Mouse (Mus musculus): Measurements from ENCODE around the gene Gm45618. TPM values are rescaled to one million over a fixed set of nuclear protein-coding genes. Genes with fewer than 3 reads are reported as not detected.
A peak's percentile ranks its signal among the peaks of the same experiment; 100 is the strongest.

Gene Gm45618
- polyA plus RNA-seq, 1 experiment: not detected

DNA sequence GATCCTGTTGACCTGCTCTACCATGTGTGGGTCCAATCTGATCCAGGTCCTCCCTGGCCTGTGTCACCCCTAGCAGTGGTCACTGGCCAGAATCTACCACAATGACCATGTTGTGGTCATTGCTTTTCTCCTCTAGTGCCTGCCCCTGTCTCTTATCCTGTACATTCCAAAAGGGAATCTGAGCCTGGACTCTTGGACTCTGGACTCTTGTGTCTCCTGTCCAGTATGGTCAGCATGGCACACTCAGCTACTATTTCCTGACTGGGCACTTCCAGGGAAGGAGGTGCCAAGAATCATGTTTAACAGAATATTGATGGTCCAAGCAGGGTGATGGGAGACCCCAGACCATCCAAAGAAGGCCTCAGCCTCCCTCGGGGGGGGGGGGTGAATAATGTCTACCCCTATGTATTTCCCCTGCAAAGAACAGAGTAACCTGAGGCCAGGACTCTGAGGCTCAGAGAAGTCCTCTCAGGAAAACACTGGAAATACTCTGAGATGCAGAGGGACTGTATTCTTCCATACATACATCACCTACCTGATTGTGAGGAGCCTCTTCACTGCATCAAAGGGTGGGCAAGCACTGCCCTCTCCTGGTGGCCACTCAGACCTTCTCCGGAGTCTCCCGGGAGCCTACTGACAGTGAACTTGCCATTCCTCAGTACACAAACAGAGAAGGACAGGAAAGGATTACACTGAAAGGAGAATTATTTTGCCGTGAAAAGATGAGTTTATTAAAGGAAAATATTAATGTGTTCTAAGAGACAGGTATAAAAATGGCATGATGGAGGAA lies 13.9 kb upstream of the Gm45618 start:
- WGBS: 64% methylated on average over 4 of the region's 4 CpGs
- Histone ChIP-seq H3K4me1 (replicated peaks; ENCODE audit: control insufficient read depth, insufficient read depth, low read length) (no peaks in the 10 kb centered on the region), H3K27me3 (ENCODE audit: control insufficient read depth, insufficient read depth, low read length) (no peaks in the 10 kb centered on the region), H3K4me3 (ENCODE audit: control insufficient read depth, insufficient read depth, low read length) (no peak overlapping the region), H3K27ac (ENCODE audit: control insufficient read depth, insufficient read depth, low read length) (no peak overlapping the region), H3K36me3 (ENCODE audit: control insufficient read depth, insufficient read depth, low read length) (no peaks in the 10 kb centered on the region)
- no peak for DNase-seq
- TF ChIP-seq POLR2A (IDR thresholded peaks at IDR 0.05; ENCODE audit: control insufficient read depth, extremely low read depth, insufficient read depth, low read length, poor library complexity): no peak
- no peak for TF ChIP-seq CTCF (IDR thresholded peaks at IDR 0.05; ENCODE audit: borderline replicate concordance, control insufficient read depth, extremely low read depth, insufficient read depth, low read length, poor library complexity)

DNA sequence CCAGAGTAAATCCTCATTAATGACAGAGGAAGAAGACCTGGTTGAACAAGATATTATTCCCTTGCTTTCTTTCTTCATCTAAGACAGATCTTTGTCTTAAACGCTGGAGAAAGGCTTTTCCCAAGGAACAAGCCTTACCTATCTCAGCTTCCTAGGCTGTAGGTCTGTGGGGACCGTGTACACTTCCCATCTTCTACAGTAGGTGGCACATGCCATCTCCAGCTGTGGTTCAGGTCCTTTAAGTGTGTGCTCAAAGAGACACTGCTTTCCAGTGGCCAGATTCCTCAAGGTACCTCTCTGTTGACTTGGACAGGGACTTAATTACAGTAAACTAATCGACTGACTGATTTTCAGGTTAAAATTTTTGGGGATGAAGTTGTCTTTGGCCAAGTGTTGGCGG lies 8.3 kb upstream of the Gm45618 start:
- Histone ChIP-seq H3K4me3 (ENCODE audit: control insufficient read depth, insufficient read depth, low read length) (no peak overlapping the region), H3K36me3 (ENCODE audit: control insufficient read depth, insufficient read depth, low read length) (no peaks in the 10 kb centered on the region), H3K4me1 (replicated peaks; ENCODE audit: control insufficient read depth, insufficient read depth, low read length) (no peaks in the 10 kb centered on the region), H3K27me3 (ENCODE audit: control insufficient read depth, insufficient read depth, low read length) (no peaks in the 10 kb centered on the region), H3K27ac (ENCODE audit: control insufficient read depth, insufficient read depth, low read length) (no peak overlapping the region)
- no peak for DNase-seq
- no peak for TF ChIP-seq POLR2A (IDR thresholded peaks at IDR 0.05; ENCODE audit: control insufficient read depth, extremely low read depth, insufficient read depth, low read length, poor library complexity)
- no peak for TF ChIP-seq CTCF (IDR thresholded peaks at IDR 0.05; ENCODE audit: borderline replicate concordance, control insufficient read depth, extremely low read depth, insufficient read depth, low read length, poor library complexity)
- 59% methylated on average over 4 of the region's 4 CpGs for WGBS

DNA sequence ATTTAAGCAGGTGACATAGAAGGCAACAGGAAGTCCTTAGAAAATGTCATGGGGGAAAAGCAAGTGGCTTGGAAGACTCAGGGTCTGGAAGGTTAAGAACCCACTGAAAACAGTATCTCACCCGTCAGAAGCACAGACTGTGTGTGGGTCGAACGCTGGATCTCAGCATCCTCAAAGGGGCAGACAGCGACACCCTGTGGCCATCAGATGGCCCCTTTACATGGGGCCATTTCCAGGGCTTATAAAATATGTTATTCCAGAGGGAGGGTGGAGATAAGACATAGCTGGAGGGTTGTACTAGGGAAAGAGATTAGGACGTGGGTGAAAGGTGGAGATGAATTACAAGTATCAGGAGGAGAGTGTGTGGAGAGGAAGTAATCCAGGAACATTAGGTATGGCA lies 897 bp downstream of the Gm45618 start:
- no peak overlapping the region for H3K4me3 ChIP-seq (ENCODE audit: control insufficient read depth, insufficient read depth, low read length)
- H3K27me3 ChIP-seq (ENCODE audit: control insufficient read depth, insufficient read depth, low read length): no peaks in the 10 kb centered on the region
- TF ChIP-seq POLR2A (IDR thresholded peaks at IDR 0.05; ENCODE audit: control insufficient read depth, extremely low read depth, insufficient read depth, low read length, poor library complexity) (no peak), CTCF (IDR thresholded peaks at IDR 0.05; ENCODE audit: borderline replicate concordance, control insufficient read depth, extremely low read depth, insufficient read depth, low read length, poor library complexity) (no peak)
- 26% methylated on average over 5 of the region's 5 CpGs for WGBS
- no peak for DNase-seq
- no peak overlapping the region for H3K27ac ChIP-seq (ENCODE audit: control insufficient read depth, insufficient read depth, low read length)
- no peaks in the 10 kb centered on the region for H3K36me3 ChIP-seq (ENCODE audit: control insufficient read depth, insufficient read depth, low read length)
- H3K4me1 ChIP-seq (replicated peaks; ENCODE audit: control insufficient read depth, insufficient read depth, low read length): no peaks in the 10 kb centered on the region

DNA sequence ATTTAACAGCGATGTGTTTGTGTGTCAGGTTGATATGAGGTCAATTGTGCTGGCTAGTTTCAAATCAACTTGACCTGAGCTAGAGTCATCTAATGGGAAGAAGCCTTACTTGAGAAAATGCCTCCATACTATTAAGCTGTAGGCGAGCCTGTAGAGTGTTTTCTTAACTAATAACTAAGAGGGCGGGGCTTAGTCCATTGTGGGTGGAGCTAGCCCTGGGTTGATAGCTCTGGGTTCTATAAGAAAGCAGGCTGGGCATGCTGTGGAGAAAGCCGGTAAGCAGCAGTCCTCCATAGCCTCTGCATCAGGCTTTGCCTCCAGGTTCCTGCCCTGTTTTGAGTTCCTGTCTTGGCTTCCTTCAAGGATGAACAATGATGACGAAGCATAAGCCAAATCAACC lies 15.8 kb downstream of the Gm45618 start:
- 50% methylated on average over 5 of the region's 5 CpGs for WGBS
- Histone ChIP-seq H3K27me3 (ENCODE audit: control insufficient read depth, insufficient read depth, low read length) (no peaks in the 10 kb centered on the region), H3K36me3 (ENCODE audit: control insufficient read depth, insufficient read depth, low read length) (no peaks in the 10 kb centered on the region), H3K27ac (ENCODE audit: control insufficient read depth, insufficient read depth, low read length) (no peak overlapping the region), H3K4me1 (replicated peaks; ENCODE audit: control insufficient read depth, insufficient read depth, low read length) (no peaks in the 10 kb centered on the region), H3K4me3 (ENCODE audit: control insufficient read depth, insufficient read depth, low read length) (no peak overlapping the region)
- DNase-seq: no peak
- no peak for TF ChIP-seq POLR2A (IDR thresholded peaks at IDR 0.05; ENCODE audit: control insufficient read depth, extremely low read depth, insufficient read depth, low read length, poor library complexity)
- no peak for TF ChIP-seq CTCF (IDR thresholded peaks at IDR 0.05; ENCODE audit: borderline replicate concordance, control insufficient read depth, extremely low read depth, insufficient read depth, low read length, poor library complexity)

- Histone ChIP-seq H3K27me3 (ENCODE audit: control insufficient read depth, insufficient read depth, low read length) (peaks cover 17% of the 10 kb centered on the region), H3K4me3 (ENCODE audit: control insufficient read depth, insufficient read depth, low read length) (no peak overlapping the region), H3K4me1 (replicated peaks; ENCODE audit: control insufficient read depth, insufficient read depth, low read length) (peaks cover 16% of the 10 kb centered on the region), H3K27ac (ENCODE audit: control insufficient read depth, insufficient read depth, low read length) (no peak overlapping the region), H3K36me3 (ENCODE audit: control insufficient read depth, insufficient read depth, low read length) (no peaks in the 10 kb centered on the region)
- DNase-seq: peak; percentile 72
- TF ChIP-seq CTCF (IDR thresholded peaks at IDR 0.05; ENCODE audit: borderline replicate concordance, control insufficient read depth, extremely low read depth, insufficient read depth, low read length, poor library complexity) (peak; percentile 84), POLR2A (IDR thresholded peaks at IDR 0.05; ENCODE audit: control insufficient read depth, extremely low read depth, insufficient read depth, low read length, poor library complexity) (no peak)
- WGBS: 9% methylated on average over 9 of the region's 9 CpGs
These were observed 22.8 kb downstream of the Gm45618 start for GRCm38 (mm10) chr7:142097776-142098175.

DNA sequence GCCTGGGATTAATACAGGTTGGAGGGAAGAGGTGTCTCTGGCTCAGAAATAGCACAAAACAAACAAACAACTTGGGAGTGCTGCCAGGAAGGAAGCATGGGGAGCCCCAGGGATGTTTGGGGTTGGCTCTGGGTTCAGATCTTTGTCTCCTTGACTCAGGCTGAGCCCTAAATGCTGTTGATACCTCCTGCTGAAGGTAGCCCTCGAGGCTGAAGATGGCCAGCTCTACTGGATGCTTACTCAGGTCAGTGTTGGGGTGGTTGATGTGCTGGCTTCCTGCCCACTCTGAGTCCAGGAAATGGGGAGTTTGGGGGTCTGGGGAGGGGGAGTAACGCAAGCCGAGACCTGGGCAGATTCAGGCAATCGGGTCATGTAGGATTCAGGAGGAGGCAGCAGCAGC lies 23.8 kb downstream of the Gm45618 start:
- no peak for TF ChIP-seq CTCF (IDR thresholded peaks at IDR 0.05; ENCODE audit: borderline replicate concordance, control insufficient read depth, extremely low read depth, insufficient read depth, low read length, poor library complexity)
- no peak for TF ChIP-seq POLR2A (IDR thresholded peaks at IDR 0.05; ENCODE audit: control insufficient read depth, extremely low read depth, insufficient read depth, low read length, poor library complexity)
- H3K27ac ChIP-seq (ENCODE audit: control insufficient read depth, insufficient read depth, low read length): no peak overlapping the region
- H3K4me1 ChIP-seq (replicated peaks; ENCODE audit: control insufficient read depth, insufficient read depth, low read length): peaks cover 16% of the 10 kb centered on the region
- no peaks in the 10 kb centered on the region for H3K36me3 ChIP-seq (ENCODE audit: control insufficient read depth, insufficient read depth, low read length)
- no peak for DNase-seq
- peaks cover 17% of the 10 kb centered on the region for H3K27me3 ChIP-seq (ENCODE audit: control insufficient read depth, insufficient read depth, low read length)
- 62% methylated on average over 4 of the region's 4 CpGs for WGBS
- no peak overlapping the region for H3K4me3 ChIP-seq (ENCODE audit: control insufficient read depth, insufficient read depth, low read length)

Data from thymus, adult 2 months (tissue).